Mouse (Mus musculus): ENCODE measurements around the gene Slc3a2.
A peak's percentile ranks its signal among the peaks of the same experiment; 100 is the strongest.
"Not testable (repeated sequence)": the region's sequence is repeated elsewhere in the genome, so short reads cannot be mapped to it uniquely, and the experiment has no call there.

The Slc3a2 gene

DNA sequence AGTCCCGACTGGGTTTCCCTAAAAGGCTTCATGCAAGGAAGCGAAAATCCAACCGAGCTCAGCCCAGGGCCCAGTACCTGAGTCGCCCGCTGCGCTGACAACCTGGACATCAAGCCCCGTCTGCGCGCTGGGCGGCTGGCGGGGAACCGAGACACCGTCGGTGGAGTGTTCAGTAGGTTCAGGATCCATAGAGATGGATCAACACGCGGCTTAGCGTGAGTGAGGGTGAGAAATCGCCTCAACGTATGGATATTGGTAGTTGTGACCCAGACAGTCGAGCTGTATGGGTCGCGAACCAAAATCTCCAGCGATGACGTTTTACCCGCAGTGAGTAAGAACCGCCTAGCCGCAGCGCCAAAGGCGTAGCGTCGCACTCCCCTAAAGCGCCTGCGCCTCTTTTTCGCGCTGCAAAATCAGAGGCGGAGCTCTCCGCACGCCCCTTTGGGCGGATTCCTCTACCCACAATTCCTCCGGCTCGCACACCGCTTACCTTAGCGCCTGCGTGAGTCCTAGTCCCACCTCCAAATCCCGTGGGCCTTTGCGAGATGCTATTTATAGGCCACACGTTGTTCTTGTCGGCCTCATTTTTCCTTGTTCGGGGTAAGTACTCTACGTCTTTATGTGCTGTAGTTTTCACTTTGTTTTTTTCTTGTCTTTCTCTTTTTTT is at the start of gene Slc3a2:
Gene Slc3a2, minus strand, starts transcription at position 463 of the 667 bp plus-strand sequence.
- peak; percentile 96 for DNase-seq (ENCODE audit: inconsistent ontology term)

DNA sequence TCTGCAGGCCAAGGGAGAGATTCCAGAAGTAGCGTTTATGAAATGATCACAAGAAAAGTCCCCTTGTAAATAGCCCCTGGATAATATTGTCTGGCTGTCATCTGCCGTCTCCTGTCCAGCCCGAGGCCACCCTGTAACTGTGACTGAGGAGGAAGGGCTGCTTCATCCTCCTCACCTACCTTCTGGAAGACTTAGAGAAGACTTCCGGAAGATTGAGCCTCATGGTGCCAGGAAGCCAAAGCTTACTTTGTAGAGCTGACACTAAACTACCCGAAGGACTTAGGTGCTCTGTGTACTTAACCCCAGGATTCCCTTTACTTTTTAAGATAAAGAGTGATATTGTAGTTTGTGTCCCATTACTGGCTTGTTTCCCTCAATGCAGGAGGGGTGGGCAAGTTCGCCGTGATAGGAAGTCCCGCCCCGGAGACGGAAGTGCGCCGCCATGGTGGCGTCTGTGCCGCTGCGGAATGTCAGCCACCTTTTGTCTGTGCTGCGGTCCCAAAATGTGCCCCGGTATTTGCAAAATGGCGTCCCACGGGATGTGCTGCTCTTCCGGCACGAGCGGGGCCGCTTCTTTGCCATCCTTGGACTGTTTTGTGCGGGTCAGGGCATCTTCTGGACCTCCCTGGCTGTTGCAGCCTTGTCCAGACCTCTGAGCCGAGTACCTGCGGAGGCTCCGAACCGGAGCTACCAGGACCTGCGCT is 47.5 kb upstream of the Slc3a2 start, which contains the start of gene Tmem223:
Gene Tmem223, plus strand, starts transcription at position 430 of the 704 bp plus-strand sequence.
- DNase-seq (ENCODE audit: inconsistent ontology term) = peak; percentile 70

DNA sequence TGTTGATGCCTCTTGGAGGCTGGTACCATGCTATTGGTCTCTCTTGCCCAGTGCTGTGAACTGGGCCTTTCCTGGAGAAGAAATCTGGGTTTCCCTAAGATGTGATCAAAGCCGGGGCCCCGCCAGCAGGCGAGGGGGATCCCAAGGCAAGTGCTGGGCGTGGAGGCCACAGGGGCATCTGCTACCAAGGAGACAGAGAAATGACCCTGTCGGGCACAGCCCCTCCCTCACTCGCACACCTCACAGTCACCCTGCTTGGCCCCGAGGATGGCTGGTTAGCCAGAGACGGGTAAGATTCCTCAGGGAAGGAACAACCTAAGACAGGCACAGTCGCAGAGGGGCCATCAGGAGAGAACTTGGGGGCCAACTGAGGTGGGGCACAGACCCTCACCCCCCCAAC is 42.4 kb upstream of the Slc3a2 start:
- DNase-seq (ENCODE audit: inconsistent ontology term) = no peak

DNA sequence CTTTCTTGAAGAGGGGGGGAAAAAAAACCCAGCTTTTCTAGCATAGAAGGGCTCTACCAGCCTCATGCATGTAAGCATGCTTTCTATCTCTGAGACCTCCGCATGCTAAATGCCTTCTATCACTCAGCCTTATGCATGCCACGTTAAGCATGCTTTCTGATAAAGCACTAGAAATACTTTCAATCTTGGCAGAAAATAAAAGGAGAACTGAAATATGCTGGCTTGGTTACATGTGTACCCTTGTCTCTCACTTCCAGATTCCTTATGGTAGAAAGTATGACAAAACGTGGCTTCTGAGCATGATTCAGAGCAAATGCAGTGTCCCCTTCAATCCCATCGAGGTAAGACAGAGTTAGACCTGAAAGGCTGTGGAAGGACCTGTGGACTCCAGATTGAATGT is 40.1 kb upstream of the Slc3a2 start:
- DNase-seq (ENCODE audit: inconsistent ontology term) = no peak

DNA sequence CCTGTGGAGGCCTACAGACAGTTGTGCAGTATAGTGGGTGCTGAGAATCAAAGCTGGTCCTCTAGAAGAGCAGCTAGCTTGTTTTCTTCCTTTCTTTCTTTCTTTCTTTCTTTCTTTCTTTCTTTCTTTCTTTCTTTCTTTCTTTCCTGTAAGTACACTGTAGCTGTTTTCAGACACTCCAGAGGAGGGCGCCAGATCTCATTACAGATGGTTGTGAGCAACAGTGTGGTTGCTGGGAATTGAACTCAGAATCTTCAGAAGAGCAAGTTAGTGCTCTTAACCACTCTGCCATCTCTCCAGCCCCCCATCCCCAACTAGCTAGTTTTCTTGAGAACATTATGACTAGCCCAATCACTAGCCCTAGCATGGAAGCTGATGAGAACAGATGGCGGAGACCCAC is 37.6 kb upstream of the Slc3a2 start:
- DNase-seq (ENCODE audit: inconsistent ontology term) = no peak

DNA sequence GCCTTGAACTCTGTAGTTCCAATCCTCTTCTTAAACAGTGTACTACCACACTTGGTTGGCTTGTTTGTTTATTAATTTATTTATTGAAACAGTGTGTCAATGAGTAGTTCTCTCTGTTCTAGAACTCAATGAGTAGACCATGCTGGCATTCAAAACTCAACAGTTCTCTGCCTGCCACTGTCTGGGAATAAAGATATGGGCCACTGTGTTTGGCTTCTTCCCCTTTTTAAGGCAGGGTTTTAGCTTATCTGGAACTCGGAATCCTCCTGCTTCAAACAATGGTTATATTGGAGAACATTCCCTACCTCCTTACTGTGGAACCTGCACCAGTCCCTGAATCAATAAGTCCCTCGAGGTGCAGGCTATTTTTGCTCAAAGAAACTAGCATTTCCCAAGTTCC is 35.7 kb upstream of the Slc3a2 start:
- DNase-seq (ENCODE audit: inconsistent ontology term) = no peak

DNA sequence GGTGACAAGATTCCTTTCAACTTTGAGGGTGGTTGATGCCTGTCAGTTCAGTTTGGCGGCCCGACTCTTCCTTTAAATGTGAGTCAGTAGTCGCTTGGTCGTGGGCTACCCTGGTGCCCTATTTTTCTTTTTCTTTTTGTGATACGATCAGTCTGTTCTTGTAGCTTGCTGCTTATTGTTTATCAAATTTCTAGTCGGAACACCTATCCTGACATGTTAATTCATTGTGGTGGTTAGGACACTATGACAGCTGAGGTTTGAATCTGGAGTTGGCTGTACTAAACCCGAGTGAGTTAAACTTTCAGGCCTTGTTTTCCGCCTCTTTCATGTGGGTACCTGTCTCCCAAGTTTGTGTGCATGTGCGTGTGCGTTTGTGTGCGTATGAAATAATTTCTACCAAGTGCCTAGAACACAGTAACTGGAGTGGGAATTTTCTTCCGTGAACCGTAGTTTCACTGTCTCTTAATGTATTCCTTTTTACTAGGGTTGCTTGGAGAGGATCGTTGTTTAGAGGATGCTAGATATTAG is 34.4 kb upstream of the Slc3a2 start:
- peak; percentile 39 for DNase-seq (ENCODE audit: inconsistent ontology term)

DNA sequence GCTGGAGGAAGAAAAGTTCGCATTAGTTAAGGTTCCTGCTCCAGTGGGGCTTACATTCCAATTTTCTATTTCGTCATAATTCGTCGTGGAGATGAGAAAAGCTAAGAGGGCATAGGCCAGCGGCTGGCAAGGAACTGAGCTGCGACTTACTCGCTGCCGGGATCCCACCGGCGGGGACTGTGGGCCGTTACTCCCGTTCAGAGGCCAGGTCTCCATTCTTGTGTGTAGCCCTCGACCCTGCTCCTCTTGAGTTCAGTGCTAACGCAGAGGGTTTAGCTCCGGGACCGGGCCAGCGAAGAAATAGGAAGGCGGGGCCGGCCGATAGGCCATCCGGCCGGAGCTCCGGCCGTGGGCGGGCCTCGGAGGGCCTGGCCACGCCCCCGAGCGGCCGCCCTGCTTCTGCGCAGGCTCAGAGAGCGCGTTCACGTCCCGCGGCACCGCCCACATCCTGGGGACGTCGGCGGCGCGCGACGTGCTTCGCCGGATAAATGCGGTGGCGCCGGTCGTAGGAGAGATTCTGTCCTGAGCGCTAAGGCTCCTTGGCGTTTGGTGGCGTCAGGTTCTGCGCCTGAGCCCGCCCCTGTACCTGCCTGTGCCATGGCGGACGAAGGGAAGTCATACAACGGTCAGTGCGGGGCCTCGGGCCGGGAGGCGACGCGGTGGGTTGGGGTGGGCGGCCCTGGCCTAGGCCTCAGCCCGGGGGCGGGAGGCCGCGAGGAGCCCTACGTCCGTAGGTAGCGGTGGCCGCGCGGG is 33.6 kb upstream of the Slc3a2 start, which contains the start of gene Nxf1:
Gene Nxf1, plus strand, starts transcription at position 439 of the 753 bp plus-strand sequence.
- DNase-seq (ENCODE audit: inconsistent ontology term) = peak; percentile 97

DNA sequence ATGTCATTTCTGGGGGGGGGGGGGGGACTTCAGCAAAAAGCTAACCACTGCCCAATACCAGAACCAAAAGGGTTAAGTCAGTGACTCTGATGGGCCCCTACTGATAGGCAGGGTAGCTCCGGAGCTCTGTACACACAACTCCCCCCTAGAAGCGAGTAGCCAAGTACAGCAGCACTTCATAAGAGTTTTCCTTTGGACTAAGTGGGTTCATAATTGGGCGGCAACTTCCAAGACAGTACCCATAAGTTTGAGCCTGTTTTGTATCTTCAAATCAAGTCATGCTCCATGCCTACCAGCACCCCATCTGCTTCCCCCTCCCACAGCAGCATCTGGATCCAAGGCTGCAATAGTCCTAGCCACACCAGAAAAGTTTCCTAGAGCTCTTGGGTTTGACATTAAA is 32.5 kb upstream of the Slc3a2 start:
- no peak for DNase-seq (ENCODE audit: inconsistent ontology term)

DNA sequence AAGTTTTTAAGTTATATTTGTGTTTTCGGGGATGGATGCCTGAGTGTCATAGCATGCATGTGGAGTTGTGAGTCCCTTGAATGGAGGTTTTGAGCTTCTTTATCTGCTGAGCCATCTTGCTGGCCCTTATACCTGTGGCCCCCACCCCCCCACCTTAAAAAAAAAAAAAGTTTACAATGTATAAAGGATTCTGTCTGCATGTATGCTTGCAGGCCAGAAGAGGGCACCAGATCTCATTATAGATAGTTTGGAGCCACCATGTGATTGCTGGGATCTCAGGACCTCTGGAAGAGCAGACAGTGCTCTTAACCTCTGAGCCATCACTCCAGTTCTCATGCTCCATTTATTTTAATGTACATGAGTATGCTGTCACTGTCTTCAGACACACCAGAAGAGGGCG is 24.2 kb upstream of the Slc3a2 start:
- DNase-seq (ENCODE audit: inconsistent ontology term) = no peak

DNA sequence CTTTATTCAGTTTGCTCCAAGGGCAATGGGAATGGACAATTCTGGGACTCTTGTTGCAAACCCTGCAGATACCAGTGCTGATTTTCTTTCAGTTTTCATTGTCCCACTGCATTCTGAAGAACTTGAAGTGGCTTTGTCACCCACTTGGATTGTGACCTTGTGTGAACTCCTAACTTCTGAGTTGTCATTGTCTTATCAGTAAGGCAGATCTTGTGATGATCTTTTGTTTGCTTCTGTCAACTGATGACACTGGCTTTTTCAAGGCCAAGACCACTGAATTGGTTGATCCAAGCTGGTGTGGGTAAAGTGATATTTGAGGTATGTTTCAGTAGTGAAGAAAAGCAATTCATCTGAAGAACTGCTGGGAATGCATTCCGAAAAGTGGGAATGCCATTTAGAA is 22.2 kb upstream of the Slc3a2 start:
- DNase-seq (ENCODE audit: inconsistent ontology term) = no peak

DNA sequence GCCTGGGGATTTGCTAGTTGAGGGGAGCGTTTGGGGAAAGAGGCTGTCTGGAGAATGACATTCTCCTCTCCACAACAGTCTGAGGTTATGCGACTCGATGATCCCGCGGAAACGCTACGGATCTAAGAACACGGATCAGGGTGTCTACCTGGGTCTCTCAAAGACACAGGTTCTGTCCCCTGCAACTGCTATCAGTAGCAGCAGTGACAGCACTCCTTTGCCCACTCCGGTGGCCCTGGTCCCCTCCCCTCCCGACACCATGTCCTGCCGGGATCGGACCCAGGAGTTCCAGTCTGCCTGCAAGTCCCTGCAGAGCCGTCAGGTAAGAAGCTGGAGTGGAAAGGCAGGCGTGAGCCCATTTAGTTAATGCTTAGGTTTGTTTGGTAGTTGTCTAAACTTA is 19.0 kb upstream of the Slc3a2 start:
- no peak for DNase-seq (ENCODE audit: inconsistent ontology term)

DNA sequence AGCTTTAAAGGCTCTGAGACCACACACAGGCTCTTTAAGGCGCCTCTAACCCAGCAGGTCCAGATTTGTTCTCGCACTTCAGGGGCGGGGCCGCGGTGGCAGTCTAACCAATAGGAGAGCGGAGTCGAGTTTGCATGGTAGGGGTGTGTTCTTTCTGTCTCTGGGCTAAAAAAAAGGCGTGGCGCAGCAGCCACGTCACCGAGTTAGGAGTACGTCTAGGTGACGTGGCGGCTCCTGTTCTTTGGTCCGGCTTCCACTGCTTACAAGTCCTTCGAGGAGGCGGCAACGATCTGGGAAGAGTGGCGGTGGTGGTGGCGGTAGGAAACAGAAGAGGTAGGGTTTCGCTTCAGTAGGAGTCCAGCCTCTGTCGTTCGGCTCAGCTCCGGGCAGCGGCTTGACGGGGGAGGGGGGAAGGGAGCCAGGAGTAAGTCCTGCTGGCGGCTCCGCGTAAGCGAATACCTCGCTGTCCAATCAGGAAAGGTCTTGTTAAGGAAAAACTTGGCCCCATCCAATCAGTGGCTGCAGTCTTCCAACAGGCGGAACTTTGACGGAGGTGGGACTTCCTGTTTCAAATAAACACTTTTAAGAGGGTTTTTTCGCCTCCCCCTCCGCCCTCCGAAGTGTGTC is 18.2 kb upstream of the Slc3a2 start, which contains the start of gene Stx5a:
Gene Stx5a, plus strand, starts transcription at position 171 of the 627 bp plus-strand sequence.
- peak; percentile 99 for DNase-seq (ENCODE audit: inconsistent ontology term)

DNA sequence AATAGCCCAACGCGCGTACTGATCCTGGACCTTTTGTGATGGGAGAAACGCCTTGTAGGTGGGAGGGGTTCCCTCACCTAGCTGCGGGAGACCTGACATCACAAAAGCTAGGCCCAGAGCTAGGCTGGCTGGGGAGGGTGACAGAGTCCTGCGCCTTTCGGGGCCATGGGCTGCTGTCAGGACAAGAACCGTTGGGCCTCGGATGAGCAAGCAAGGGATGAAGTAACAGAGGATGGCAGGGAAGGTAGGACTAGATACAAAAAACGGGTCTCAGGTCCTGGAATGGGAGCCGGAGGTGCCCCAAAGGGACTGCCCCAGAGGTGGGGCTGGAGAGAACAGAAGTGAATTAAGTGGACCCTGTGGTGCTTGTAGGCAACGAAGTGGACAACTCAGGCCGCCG is 17.4 kb upstream of the Slc3a2 start, which contains the start of gene 1700092M07Rik:
Gene 1700092M07Rik, plus strand, starts transcription at position 116 of the 400 bp plus-strand sequence.
- DNase-seq (ENCODE audit: inconsistent ontology term) = no peak

DNA sequence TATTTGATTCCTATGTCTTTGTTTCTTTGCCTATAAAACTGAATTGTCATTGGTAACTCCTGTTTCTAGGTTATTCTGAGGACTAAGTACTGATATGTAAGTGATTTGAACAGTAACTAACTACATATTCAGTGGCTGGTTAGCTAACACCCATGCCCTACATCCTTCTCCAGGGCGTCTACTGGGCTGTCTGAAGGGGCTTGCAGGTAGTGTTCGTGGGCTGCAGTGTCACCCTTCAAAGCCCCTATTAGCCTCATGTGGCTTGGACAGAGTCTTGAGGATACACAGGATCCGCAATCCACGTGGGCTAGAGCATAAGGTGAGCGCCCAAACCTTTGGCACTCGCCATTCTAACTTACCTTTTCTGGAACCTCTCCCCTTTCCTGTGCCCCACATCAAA is 16.5 kb upstream of the Slc3a2 start:
- no peak for DNase-seq (ENCODE audit: inconsistent ontology term)

DNA sequence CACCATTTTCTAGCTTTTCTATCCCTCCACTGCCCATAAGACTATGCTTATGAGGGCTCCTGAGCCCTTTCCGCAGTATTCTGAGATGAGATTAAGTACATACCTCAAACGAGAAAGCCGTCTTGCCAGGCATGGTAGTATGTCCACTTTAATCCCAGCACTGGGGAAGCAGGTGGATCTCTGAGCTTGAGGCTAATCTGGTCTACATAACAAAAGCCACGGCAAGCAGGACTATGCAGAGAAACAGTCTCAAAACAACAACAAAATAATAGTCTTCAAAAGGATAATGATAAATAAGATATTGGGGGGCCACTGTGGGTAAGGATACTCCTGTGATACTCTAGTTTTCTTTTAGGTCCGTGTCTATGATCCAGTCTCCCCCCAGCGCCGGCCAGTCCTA is 15.7 kb upstream of the Slc3a2 start:
- DNase-seq (ENCODE audit: inconsistent ontology term) = no peak

DNA sequence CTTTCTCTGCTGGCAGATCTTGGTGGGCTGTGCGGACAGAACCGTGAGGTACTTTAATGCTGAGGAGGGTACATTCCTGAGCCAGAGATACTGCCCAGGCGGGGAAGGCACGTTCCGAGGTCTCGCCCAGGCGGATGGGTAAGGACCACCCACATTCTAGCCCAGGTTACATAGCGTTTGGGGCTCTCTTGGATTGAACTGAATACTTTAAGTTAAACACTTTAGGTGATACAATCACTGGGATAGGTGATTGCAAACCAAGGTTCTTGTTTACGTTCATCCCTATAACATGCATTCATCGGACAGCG is 12.9 kb upstream of the Slc3a2 start:
- no peak for DNase-seq (ENCODE audit: inconsistent ontology term)

DNA sequence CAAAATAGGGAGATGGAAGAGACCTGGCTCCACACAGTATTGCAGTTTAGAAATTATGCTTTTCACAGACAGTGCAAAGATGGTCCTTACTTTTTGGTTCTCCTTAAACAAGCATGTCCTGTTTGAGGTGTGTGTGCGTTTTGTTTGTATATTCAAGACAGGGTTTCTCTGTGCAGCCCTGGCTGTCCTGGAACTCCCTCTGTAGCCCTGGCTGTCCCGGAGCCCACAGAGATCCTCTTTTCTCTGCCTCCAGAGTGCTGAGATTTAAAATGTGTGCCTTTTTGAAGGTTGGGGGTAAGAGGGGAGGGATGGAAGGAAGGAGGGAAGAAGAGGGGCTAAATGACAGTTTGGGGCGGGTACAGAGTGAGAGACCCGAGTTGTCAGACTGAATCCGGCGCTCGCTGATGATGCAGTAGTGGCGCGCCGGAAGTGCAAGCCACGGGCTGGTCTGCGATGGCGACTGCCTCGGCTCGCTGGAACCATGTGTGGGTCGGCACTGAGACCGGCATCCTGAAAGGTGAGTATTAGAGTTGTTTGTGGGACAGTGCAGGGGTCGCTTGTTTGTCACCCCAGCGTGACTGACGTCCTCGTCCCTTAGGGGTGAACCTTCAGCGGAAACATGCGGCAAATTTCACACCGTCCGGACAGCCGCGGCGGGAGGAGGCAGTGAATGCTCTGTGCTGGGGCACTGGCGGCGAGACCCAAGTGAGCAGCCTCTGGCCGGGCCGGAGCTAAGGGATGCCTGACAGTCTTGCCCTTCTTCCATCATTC is 12.4 kb upstream of the Slc3a2 start, which contains the start of gene Wdr74:
Gene Wdr74, plus strand, starts transcription at position 439 of the 771 bp plus-strand sequence.
- DNase-seq (ENCODE audit: inconsistent ontology term) = peak; percentile 87

DNA sequence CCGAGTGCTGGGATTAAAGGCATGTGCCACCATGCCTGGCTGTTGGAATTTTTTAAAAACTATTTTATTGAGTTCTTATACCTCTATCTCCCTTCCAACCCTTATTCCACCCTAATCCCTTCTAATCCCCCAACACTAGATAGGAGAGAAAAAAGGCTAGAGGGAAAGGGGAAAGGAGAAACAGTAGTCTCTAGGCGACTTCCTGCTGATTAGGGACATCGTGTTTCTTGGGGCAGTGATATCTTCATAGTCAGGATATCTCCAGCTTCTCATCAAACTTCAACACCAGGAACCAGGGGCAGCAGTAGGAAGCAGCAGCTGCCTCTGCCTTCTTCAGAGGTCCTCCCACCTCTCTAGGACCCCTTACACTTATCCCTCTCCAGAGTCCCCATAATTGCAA is 11.2 kb upstream of the Slc3a2 start:
- DNase-seq (ENCODE audit: inconsistent ontology term) = no peak

DNA sequence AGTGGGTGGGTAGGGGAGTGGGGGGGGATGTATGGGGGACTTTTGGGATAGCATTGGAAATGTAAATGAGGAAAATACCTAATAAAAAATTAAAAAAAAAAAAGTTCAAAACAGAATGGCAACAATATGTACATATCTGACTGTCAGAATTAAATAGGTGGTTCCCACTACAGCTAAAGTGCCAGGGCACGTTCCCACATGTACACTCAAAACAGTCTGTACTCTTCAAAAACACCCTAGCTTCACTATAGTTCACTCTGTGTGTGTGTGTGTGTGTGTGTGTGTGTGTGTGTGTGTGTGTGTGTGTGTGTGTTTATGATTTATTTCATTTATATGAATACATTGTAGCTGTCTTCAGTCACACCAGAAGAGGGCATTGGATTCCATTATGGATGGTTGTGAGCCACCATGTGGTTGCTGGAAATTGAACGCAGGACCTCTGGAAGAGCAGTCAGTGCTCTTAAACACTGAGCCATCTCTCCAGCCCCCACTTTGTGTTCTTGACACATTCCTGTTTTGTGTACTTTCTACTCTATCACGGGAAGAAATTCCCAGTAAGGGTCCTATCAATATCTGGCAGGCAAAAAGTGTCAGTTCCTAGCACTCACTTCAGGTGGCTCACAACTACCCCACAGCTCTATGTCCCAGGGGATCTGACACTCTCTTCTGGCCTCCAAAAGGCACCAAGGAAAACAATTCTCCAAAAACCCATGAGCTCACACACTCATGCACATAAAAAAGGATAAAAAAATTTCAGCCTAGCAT is 5.3 kb upstream of the Slc3a2 start:
- DNase-seq (ENCODE audit: inconsistent ontology term) = not testable (repeated sequence)

Data from Muller cell, postnatal 12 days (primary cell).